Mouse (Mus musculus) heart, adult 9 months (tissue): ENCODE results near the gene Ugt1a10.
"Not testable (repeated sequence)": the region's sequence is repeated elsewhere in the genome, so short reads cannot be mapped to it uniquely, and the experiment has no call there.

Source experiments
- DNase-seq, 2 experiments: peaks; one replicate each; pipeline ENCODE4 v3.0.0; 2022; ENCODE audit warnings: low spot score in 2 of 2

Gene Ugt1a10

GRCm38 (mm10) chr1:88138145-88138544 is 83.0 kb downstream of the Ugt1a10 start:
- DNase-seq = no peak

GRCm38 (mm10) chr1:88140492-88140891 is 85.3 kb downstream of the Ugt1a10 start:
- DNase-seq = not testable (repeated sequence)

- DNase-seq = peak; percentile 6 to 9
These were observed 88.9 kb downstream of the Ugt1a10 start for GRCm38 (mm10) chr1:88143966-88144675.

GRCm38 (mm10) chr1:88145278-88145677 is 90.1 kb downstream of the Ugt1a10 start:
- DNase-seq = not testable (repeated sequence)

- DNase-seq = not testable (repeated sequence)
These were observed 94.9 kb downstream of the Ugt1a10 start for GRCm38 (mm10) chr1:88150133-88150532.

GRCm38 (mm10) chr1:88158430-88158829 is 103.2 kb downstream of the Ugt1a10 start:
- DNase-seq = no peak

- DNase-seq = no peak
These were observed 110.5 kb downstream of the Ugt1a10 start, which contains the start of gene Ugt1a5 for GRCm38 (mm10) chr1:88165711-88166110. Gene Ugt1a5, plus strand, starts transcription at chr1:88166012.

- DNase-seq = not testable (repeated sequence)
These were observed 117.0 kb downstream of the Ugt1a10 start for GRCm38 (mm10) chr1:88172190-88172589.

GRCm38 (mm10) chr1:88179657-88180056 is 124.5 kb downstream of the Ugt1a10 start:
- no peak for DNase-seq

- DNase-seq = no peak
These were observed 131.2 kb downstream of the Ugt1a10 start for GRCm38 (mm10) chr1:88186325-88186935.

- DNase-seq = no peak
These were observed 136.9 kb downstream of the Ugt1a10 start for GRCm38 (mm10) chr1:88192136-88192535.

- DNase-seq = no peak
These were observed 140.5 kb downstream of the Ugt1a10 start for GRCm38 (mm10) chr1:88195687-88196086.

- no peak for DNase-seq
These were observed 142.3 kb downstream of the Ugt1a10 start for GRCm38 (mm10) chr1:88197443-88197842.

GRCm38 (mm10) chr1:88199996-88200395 is 144.8 kb downstream of the Ugt1a10 start:
- DNase-seq = no peak

- DNase-seq = no peak
These were observed 145.3 kb downstream of the Ugt1a10 start, which contains the start of gene Ugt1a2 for GRCm38 (mm10) chr1:88200456-88200855. Gene Ugt1a2, plus strand, starts transcription at chr1:88200601.

- peak; percentile 26 to 53 for DNase-seq
These were observed 150.2 kb downstream of the Ugt1a10 start, which contains the start of gene Dnajb3 for GRCm38 (mm10) chr1:88205294-88205922. Gene Dnajb3, minus strand, starts transcription at chr1:88205782.

- no peak for DNase-seq
These were observed 151.8 kb downstream of the Ugt1a10 start for GRCm38 (mm10) chr1:88206843-88207479.

GRCm38 (mm10) chr1:88211812-88212211 is 156.6 kb downstream of the Ugt1a10 start, which contains the start of gene Ugt1a1:
Gene Ugt1a1, plus strand, starts transcription at chr1:88211959.
- DNase-seq = peak; percentile 1 to 2

GRCm38 (mm10) chr1:88212341-88213045 is 157.3 kb downstream of the Ugt1a10 start:
- DNase-seq = peak; percentile 3 to 6

GRCm38 (mm10) chr1:88213061-88213460 is 157.9 kb downstream of the Ugt1a10 start:
- peak; percentile 5 for DNase-seq

GRCm38 (mm10) chr1:88213766-88214461 is 158.7 kb downstream of the Ugt1a10 start:
- peak; percentile 7 to 8 for DNase-seq
